Mouse (Mus musculus) fat pad, adult 2 months (tissue): ENCODE data around the gene Rnf40.
"Not testable (repeated sequence)": the region's sequence is repeated elsewhere in the genome, so short reads cannot be mapped to it uniquely, and the experiment has no call there.

Experiments used
- DNase-seq: peaks from one replicate; pipeline ENCODE4 v3.0.0-alpha.2; 2011; ENCODE audit warnings: low read depth, low spot score; ENCODE audit errors: extremely low read depth

Rnf40 gene

GRCm38 (mm10) chr7:127602903-127603302 lies 14.3 kb downstream of the Rnf40 start:
- DNase-seq = no peak

DNA sequence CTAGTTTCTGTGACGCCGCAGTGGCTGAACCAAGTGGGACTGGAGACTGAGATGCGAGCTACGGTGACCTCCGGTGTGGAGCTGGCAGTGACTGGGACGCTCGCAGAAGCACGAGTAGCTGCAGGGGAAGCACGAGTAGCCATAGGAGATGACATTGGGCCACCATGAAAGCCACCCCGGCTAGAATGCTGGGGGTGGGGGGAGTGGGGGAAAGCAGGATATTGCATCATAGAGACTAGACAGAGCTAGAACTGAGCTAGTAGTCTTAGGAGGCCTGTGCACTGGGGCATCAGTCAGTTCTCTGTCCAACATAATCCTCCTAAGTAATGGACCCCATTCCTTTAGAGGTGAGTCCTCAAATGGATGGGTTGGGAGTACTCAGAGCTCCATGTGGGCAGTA lies 15.7 kb downstream of the Rnf40 start:
- DNase-seq = no peak

DNA sequence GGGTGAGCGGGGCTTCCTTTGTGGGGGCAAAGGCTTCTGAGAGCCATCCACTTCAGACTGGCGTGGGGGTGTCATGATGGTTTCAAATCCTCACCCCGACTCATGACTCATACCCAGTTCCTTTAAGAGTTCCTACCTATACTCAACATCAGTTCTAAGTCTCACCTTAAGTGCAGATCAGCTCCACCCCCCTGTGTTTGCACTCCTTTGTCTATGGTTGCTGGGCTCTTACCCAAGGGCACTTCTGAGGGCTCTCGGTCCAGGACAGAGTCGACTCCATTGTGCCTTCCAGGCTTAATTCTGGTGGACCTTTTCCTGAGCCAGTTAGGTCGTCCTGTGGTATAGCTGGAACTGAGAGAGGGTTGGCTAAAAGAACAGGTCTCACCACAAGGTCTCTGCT lies 18.6 kb downstream of the Rnf40 start:
- no peak for DNase-seq

DNA sequence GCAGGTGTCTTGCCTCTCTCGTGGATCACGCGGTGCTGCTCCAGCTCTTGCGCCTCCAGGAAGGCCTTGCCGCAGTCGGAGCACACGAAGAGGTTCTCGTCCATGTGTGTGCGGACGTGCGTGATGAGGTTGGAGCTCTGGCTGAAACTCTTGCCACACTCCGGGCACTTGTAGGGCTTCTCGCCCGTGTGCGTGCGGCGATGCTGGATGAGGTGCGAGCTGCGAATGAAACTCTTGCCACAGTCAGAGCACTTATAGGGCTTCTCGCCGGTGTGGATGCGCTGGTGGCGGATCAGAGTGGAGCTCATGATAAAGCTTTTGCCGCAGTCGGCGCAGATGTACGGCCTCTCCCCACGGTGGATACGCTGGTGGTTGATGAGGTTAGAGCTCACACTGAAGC lies 22.4 kb downstream of the Rnf40 start:
- no peak for DNase-seq

- DNase-seq = no peak
Observed at GRCm38 (mm10) chr7:127611561-127611960, 23.0 kb downstream of the Rnf40 start.

- no peak for DNase-seq
Observed at GRCm38 (mm10) chr7:127613501-127613900, 24.9 kb downstream of the Rnf40 start.

GRCm38 (mm10) chr7:127614091-127614490 lies 25.5 kb downstream of the Rnf40 start:
- no peak for DNase-seq

DNA sequence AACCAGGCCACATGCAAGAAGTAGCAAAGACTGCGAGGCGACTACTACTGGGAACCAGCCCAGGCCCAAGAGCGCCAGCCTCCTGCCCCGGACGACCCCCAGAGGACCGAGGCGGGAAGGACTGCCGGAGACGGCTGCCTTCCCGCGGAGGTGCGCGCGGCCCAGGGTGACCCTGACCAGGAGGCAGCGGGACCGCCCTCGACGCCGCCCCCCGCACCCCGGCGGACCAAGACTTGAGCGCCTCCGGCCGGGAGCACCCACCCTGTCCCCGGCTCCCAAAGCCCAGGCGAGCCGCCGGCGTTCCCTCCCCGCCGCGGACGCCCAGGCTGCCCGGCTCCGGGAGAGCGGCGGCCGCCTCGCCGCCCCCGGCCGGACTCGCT lies 25.9 kb downstream of the Rnf40 start:
- no peak for DNase-seq

GRCm38 (mm10) chr7:127614891-127615843 lies 26.6 kb downstream of the Rnf40 start, which contains the start of gene Zfp629:
Gene Zfp629 (minus strand): TSS chr7:127615797.
- no peak for DNase-seq

DNA sequence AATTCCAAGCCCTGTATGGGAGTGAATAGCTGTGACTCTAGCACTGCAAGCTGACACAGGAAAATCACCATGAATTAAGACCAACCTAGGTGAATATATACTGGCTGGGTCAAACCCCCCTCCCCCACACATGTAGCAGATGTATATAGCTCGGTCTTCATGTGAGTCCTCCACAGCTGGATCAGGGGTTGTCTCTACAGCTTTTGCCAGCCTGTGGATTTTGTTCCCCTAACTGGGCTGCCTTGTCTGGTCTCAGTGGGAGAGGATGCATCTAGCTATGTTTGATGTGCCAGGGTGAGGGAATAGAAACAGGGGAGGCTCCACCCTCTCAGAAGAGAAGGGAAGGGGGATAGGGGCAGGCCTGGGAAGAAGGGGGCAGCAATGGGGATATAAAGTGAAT lies 27.8 kb downstream of the Rnf40 start:
- no peak for DNase-seq

GRCm38 (mm10) chr7:127616881-127617280 lies 28.3 kb downstream of the Rnf40 start:
- DNase-seq = no peak

- DNase-seq = no peak
Observed at GRCm38 (mm10) chr7:127617962-127618361, 29.4 kb downstream of the Rnf40 start.

GRCm38 (mm10) chr7:127618402-127618801 lies 29.8 kb downstream of the Rnf40 start:
- DNase-seq = not testable (repeated sequence)

DNA sequence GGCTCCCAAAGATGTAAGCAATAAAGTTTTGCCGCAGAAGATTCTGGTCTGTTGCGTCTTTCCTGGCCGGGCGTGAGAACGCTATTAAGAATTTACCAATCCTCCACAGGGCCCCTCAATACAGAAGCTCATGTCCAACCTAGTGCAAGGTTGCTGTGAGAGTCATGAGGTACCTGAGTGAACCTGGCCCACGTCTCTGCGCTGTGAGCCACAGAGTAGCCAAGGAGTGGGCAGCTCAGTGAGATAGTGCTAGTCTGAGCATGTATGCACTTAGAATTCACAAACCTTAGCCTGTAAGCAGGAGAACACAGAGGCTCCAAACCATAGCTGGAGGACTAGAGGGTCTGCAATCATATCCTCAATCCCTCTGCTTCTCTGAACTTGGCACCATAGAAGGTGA lies 37.5 kb downstream of the Rnf40 start:
- DNase-seq = no peak

DNA sequence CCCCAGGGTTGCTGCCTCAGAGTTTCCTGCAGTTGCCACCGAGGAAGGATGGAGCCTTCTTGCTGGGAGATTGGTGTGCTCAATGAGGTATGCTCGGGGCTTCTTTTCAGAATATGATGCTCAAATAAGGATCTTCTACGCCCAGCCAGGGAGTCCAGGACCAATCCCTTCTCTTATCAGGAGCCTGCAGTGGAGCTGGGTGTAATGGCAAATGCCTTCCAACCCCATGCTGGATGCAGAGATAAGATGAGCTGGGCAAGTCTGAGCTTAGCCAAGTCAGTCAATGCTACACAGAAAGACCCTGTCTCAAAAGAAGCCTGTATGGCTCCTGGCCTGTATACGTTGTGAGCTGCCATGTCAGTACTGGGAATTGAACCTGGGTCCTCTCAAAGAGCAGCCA lies 37.9 kb downstream of the Rnf40 start:
- no peak for DNase-seq

DNA sequence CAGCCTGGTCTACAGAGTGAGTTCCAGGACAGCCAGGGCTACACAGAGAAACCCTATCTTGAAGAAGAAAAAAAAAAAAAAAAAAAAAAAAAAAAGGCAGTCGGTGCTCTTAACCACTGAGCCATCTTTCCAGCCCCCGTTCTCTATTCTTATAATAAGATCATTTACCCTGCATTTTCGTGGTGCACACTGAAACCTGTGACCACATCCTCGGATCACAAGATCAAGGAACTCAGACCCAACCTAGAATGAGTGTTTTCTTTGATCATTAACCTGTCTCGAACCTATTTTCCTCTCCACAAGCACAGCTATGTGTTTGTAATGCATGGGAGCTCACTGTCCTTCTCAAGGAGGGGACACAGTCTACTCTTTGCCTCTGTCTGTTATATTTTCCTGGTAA lies 40.1 kb downstream of the Rnf40 start:
- no peak for DNase-seq

GRCm38 (mm10) chr7:127631416-127631815 lies 42.8 kb downstream of the Rnf40 start:
- DNase-seq = no peak

DNA sequence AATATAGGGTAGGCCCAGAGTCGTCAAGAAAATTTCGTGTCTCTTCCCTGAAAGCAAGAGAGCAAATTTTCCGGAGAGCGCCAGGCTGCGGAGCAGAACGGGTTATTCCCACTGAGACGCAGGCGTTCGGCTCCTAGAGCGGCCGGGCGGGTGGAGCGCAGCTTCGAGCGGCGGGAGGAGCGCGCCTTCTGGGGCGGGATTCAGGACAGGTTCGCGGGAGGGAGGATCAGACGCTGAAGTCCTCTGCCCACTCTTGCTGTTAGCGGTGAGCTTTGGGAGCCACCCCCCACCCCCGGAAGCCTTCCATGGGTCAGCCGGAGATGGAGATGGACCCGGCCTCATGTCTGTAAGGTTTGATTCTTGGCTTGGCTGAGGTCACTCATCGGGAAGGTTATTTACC lies 48.4 kb downstream of the Rnf40 start:
- DNase-seq = no peak

GRCm38 (mm10) chr7:127641260-127641659 lies 52.7 kb downstream of the Rnf40 start:
- peak; percentile 54 for DNase-seq

DNA sequence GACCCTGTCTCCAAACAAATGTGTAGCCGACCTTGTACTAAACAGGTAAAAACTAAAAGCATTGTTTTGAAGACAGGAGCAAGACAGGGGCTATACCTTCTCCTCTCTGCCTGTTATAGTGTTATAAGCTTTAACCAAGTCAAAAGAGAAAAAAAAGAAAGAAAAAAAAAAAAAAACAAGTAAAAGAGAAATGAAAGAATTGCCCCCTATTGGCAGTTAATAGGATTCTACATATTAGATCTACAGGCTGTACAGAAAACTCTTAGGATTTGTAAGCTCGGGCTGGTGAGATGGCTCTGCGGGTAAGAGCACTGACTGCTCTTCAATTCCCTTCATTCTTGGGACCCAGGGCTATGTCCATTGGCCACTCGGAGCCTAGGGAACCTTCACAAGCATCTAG lies 53.7 kb downstream of the Rnf40 start:
- no peak for DNase-seq

- no peak for DNase-seq
Observed at GRCm38 (mm10) chr7:127646363-127646762, 57.8 kb downstream of the Rnf40 start.

- not testable (repeated sequence) for DNase-seq
Observed at GRCm38 (mm10) chr7:127647576-127647975, 59.0 kb downstream of the Rnf40 start.
